Mouse (Mus musculus): ENCODE measurements around the gene Tmem38b. TPM values are rescaled to one million over a fixed set of nuclear protein-coding genes. Genes with fewer than 3 reads are reported as not detected.
"Not testable (repeated sequence)": the region's sequence is repeated elsewhere in the genome, so short reads cannot be mapped to it uniquely, and the experiment has no call there.

The Tmem38b gene
- polyA plus RNA-seq, 1 experiment from 2014 or later, result 3.3 TPM

DNA sequence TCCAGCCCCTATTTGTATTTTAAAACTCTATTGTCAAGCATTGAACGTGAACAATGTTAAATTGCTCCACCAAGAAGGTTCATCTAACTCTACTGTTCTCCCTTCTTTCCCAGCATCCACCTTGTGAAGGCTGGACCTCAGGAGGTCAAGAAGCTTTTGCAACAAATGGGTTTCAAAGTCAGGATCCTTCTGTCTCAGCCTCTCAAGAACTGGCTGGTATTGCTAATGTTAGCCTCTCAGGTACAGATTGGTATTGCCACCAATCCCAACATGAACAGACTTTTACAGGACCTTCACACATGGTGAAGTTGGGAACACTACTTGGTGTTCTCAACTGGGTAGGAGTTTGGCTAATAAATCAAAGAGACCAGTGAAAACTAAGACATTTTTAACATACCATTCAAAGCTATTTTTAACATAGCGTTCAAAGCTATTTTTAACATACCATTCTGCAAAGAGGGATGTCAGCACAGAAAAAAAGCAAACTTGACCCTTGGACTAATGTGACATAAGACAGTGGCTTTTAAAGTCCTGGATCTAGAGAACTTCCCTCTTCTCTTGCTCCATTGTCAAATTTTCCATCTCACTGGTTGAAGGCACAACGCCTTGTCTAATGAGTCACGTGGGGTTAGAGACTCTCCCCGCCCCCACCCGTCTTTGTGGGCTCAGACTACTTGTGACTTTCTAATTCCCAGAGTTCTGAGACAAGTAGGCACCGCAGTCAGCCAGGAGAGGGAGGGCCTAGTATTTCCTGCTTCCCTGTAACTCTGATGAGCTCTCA, 26.8 kb upstream of the Tmem38b start:
- no peak overlapping the region for H3K27ac ChIP-seq
- 0 out of 2 replicates have a peak, but pooled peaks cover 2% of the 10 kb centered on the region for H3K4me1 ChIP-seq
- 31% methylated on average over 7 of the region's 7 CpGs for WGBS (ENCODE audit: insufficient replicate concordance)
- H3K4me2 ChIP-seq, result no peak overlapping the region
- H3K27me3 ChIP-seq (replicated peaks), result no peaks in the 10 kb centered on the region; the same call in 1 of the 2 replicates
- H3K9me3 ChIP-seq (replicated peaks), result no peaks in the 10 kb centered on the region
- no peak overlapping the region for H3K4me3 ChIP-seq
- H3K36me3 ChIP-seq, result no peaks in the 10 kb centered on the region
- H3K9ac ChIP-seq, result no peak overlapping the region
- ATAC-seq, result no peak

DNA sequence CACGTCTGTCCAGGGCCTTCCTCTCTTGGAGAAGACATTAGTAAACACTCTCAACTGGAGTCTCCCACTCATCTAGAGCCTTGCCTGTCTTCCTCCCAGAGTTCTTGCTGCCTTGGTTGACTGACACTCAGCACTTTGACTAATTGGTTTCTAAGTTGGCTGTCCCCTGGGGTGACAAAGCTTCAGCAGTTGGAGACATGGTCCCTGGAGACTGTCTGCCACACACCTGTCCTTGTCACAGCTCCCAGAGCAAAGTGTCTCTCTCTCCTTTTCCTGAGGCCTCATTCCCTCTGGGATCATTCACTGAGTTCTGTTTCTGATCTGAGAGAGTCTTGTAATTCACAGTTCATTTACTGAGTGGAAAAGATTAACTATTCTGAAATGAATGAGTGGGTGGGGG, 26.1 kb upstream of the Tmem38b start:
- H3K4me1 ChIP-seq, result 0 out of 2 replicates have a peak, but pooled peaks cover 2% of the 10 kb centered on the region
- H3K27me3 ChIP-seq (replicated peaks), result no peaks in the 10 kb centered on the region; the same call in 1 of the 2 replicates
- ATAC-seq, result no peak
- H3K36me3 ChIP-seq, result no peaks in the 10 kb centered on the region
- no peak overlapping the region for H3K27ac ChIP-seq
- H3K4me3 ChIP-seq, result no peak overlapping the region
- peaks cover 3% of the 10 kb centered on the region; the same call in 1 of the 2 replicates for H3K9me3 ChIP-seq (replicated peaks)
- no peak overlapping the region for H3K9ac ChIP-seq
- 48% methylated on average over 1 of the region's 1 CpGs for WGBS (ENCODE audit: insufficient replicate concordance)
- no peak overlapping the region for H3K4me2 ChIP-seq

DNA sequence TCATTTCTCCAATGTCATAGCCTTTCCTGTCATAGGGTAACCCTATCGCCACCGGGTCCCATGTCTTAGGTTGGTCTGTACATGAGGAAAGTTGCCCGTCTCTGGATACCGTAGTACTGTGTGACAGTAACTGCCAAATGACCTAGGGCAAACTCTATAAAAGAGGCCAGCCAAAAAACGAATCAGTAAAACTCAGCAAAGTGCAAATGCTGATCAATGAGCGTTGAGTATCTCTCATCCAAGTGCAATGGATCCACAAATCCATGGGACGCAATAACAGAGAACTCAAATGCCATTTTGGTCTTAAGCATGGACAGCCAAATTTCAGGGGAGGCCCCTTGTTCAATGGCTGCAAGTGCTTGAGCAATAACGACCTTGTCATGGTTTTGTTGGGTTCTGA, 22.2 kb upstream of the Tmem38b start:
- not testable (repeated sequence) for H3K27me3 ChIP-seq (replicated peaks); H3K9ac ChIP-seq; H3K4me3 ChIP-seq; H3K9me3 ChIP-seq (replicated peaks); ATAC-seq; H3K4me2 ChIP-seq; H3K27ac ChIP-seq; H3K4me1 ChIP-seq; H3K36me3 ChIP-seq
- 74% methylated on average over 8 of the region's 8 CpGs for WGBS (ENCODE audit: insufficient replicate concordance)

DNA sequence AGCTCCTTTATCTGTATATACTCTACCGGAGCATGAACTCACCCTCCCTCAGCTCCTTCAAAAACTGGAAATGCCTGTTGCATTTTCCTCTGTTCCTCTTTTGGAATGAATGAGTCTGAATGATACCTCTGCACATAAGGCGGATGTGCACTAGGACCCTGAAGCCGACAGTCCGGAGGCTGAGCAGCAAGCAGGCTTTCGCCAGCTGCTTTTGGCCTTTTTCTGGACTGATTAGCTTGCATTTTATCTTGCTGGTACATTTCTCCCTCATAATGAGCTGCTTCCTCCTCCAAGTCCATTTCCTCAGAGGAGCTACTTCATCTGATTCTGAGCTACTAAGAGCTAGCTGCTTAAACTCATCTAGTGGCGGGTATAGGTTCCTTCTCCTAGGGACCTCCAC, 19.4 kb upstream of the Tmem38b start:
- not testable (repeated sequence) for H3K4me3 ChIP-seq; H3K4me1 ChIP-seq; H3K27ac ChIP-seq; H3K27me3 ChIP-seq (replicated peaks); H3K4me2 ChIP-seq; H3K36me3 ChIP-seq; ATAC-seq; H3K9ac ChIP-seq; H3K9me3 ChIP-seq (replicated peaks)
- 63% methylated on average over 6 of the region's 6 CpGs for WGBS (ENCODE audit: insufficient replicate concordance)

DNA sequence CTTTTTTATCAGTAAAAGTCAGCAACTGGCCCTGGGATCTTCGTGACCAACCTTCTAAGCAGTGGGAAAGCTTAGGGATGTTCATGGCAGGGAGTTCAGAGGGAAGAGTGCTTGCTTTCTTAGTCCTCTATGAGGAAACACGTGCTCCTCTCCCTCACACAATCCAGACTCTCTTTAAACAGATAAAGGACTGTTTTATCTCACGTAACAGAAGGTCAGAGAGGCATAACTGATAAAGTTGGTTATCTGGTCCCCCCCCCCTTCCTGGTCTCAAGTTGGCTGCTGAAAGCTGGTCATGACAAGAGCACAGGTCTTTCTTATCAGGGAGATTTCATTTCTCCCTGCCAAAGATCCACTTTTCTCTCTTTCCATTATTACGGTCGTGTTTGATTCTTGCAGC, 7.5 kb upstream of the Tmem38b start:
- Histone ChIP-seq H3K4me2 (no peak overlapping the region), H3K9ac (no peak overlapping the region), H3K27ac (no peak overlapping the region), H3K27me3 (replicated peaks) (no peaks in the 10 kb centered on the region), H3K4me1 (0 out of 2 replicates have a peak, but pooled peaks cover 7% of the 10 kb centered on the region), H3K9me3 (replicated peaks) (no peaks in the 10 kb centered on the region), H3K36me3 (no peaks in the 10 kb centered on the region), H3K4me3 (no peak overlapping the region)
- 9% methylated on average over 5 of the region's 5 CpGs for WGBS (ENCODE audit: insufficient replicate concordance)
- no peak for ATAC-seq

DNA sequence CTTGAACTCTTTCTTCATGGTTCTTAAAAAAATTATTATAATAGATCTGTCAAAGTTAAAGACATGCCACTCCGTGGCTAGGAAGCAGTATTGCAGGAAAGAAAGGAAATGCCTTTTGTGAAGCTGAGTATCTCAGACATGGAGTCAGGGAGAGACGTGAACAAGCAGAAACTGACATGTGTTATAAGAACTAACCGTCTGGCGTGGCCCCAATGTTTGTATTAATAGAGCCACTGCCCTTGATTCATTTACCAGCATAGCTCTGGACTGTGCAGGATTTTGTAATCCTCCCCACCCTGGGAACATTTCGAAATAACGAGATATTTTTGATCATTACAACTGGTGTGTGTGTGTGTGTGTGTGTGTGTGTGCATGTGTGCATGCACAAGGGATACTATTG, 2.1 kb upstream of the Tmem38b start:
- H3K4me2 ChIP-seq, result no peak overlapping the region
- H3K36me3 ChIP-seq, result no peaks in the 10 kb centered on the region
- H3K9ac ChIP-seq, result no peak overlapping the region
- 46% methylated on average over 6 of the region's 6 CpGs for WGBS (ENCODE audit: insufficient replicate concordance)
- no peak overlapping the region for H3K27ac ChIP-seq
- no peaks in the 10 kb centered on the region for H3K27me3 ChIP-seq (replicated peaks)
- no peaks in the 10 kb centered on the region for H3K9me3 ChIP-seq (replicated peaks)
- H3K4me3 ChIP-seq, result no peak overlapping the region
- ATAC-seq, result no peak
- H3K4me1 ChIP-seq, result peaks cover 13% of the 10 kb centered on the region

DNA sequence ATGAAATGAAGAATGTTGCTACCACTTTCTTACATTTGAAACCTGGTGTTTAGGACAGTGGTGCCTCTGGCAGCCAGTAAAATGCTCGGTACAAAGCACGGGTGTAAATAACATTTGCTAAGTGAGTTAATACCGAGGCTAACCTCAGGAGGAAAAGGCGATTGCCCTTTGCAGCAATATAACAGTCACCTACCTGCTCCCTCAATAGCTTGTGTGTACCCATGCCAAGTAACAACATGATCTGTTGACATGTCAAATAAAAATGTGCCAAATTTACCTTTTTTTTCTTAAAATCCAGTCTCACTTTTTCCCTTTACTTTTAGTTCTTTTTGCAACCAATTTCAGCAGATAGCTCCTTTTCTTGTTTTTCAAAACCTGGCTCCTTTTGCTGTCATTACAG, 1.0 kb upstream of the Tmem38b start:
- Histone ChIP-seq H3K9me3 (replicated peaks) (no peaks in the 10 kb centered on the region), H3K4me3 (no peak overlapping the region), H3K4me2 (no peak overlapping the region), H3K27ac (no peak overlapping the region), H3K9ac (no peak overlapping the region), H3K27me3 (replicated peaks) (no peaks in the 10 kb centered on the region), H3K36me3 (no peaks in the 10 kb centered on the region), H3K4me1 (peaks cover 13% of the 10 kb centered on the region)
- WGBS (ENCODE audit: insufficient replicate concordance), result 49% methylated on average over 4 of the region's 4 CpGs
- ATAC-seq, result no peak

DNA sequence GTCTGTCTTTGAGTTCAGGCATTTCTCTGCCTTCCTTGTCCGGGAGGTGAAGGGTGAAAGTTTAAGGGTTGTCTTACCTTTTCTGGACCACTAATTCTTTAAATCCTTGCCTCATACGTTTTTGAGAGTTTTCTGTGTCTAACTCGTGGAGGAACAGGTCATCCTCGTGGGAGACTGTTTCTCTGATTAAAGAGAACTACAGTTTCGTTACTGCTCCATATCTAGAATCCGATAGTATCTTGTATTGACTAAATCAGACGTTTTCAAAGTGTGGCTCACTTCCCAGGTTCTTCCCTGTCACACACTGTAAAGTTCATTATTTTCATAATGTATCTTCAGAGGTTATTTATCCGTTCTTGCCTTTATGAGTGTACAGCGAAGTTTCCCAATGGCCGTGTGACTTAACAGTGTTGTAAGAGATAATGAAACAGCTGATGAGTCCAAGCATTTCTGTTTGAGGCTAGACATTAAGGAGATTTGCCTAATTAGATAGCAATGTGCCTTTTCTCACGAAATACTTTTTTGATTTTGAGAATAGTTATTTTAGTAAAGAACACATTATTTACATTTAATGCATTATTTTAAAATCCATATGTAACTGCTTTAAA, 900 bp downstream of the Tmem38b start:
- H3K27ac ChIP-seq, result no peak overlapping the region
- peak overlapping the region; percentile 78 for H3K9ac ChIP-seq
- ATAC-seq, result no peak
- 4% methylated on average over 11 of the region's 11 CpGs for WGBS (ENCODE audit: insufficient replicate concordance)
- H3K4me1 ChIP-seq, result peaks cover 13% of the 10 kb centered on the region
- H3K27me3 ChIP-seq (replicated peaks), result no peaks in the 10 kb centered on the region
- no peaks in the 10 kb centered on the region for H3K36me3 ChIP-seq
- H3K4me3 ChIP-seq, result peak overlapping the region; percentile 81
- no peaks in the 10 kb centered on the region for H3K9me3 ChIP-seq (replicated peaks)
- peak overlapping the region; percentile 97 for H3K4me2 ChIP-seq

DNA sequence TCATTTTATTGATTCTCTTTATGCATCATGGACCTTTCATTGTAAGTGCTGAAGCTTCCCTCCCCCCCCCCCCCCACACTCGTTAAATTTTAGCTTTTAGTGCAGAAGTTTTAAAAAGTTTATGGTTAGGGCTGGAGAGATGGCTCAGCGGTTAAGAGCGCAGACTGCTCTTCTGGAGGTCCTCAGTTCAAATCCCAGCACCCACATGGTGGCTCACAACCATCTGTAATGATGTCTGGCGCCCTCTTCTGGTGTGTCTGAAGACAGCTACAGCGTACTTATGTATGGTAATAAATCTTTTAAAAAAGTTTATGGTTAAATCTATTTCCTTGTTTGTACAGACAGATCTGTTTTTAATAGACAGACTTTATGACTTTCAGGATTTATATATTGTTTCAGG, 2.0 kb downstream of the Tmem38b start:
- Histone ChIP-seq H3K9ac (no peak overlapping the region), H3K4me3 (no peak overlapping the region), H3K9me3 (replicated peaks) (no peaks in the 10 kb centered on the region), H3K4me2 (no peak overlapping the region), H3K27me3 (replicated peaks) (no peaks in the 10 kb centered on the region), H3K4me1 (peaks cover 13% of the 10 kb centered on the region), H3K27ac (no peak overlapping the region), H3K36me3 (no peaks in the 10 kb centered on the region)
- ATAC-seq, result no peak
- 79% methylated on average over 5 of the region's 5 CpGs for WGBS (ENCODE audit: insufficient replicate concordance)

DNA sequence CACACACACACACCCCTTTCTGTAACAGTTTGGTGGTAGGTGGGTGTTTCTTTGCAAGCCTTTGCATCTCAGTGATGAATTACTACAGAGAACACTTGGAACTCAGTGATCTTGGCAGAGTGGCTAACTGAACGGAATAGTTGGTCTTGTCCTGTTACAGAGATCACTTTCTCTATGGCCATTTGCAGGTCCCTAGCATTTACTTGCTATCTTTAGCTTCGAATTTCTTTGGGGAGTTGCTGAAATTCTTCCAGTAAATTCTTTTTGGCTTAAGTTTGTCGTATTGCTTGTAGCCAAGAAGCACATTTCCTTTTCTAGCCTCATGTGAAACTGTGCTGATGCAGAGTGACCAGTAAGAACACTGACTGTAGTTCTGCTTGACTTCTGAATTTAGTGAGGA, 3.1 kb downstream of the Tmem38b start:
- H3K4me3 ChIP-seq, result no peak overlapping the region
- WGBS (ENCODE audit: insufficient replicate concordance), result 64% methylated on average over 3 of the region's 3 CpGs
- no peak for ATAC-seq
- H3K27ac ChIP-seq, result no peak overlapping the region
- no peak overlapping the region for H3K4me2 ChIP-seq
- H3K4me1 ChIP-seq, result peaks cover 13% of the 10 kb centered on the region
- H3K9ac ChIP-seq, result no peak overlapping the region
- H3K36me3 ChIP-seq, result no peaks in the 10 kb centered on the region
- H3K9me3 ChIP-seq (replicated peaks), result no peaks in the 10 kb centered on the region
- H3K27me3 ChIP-seq (replicated peaks), result no peaks in the 10 kb centered on the region

DNA sequence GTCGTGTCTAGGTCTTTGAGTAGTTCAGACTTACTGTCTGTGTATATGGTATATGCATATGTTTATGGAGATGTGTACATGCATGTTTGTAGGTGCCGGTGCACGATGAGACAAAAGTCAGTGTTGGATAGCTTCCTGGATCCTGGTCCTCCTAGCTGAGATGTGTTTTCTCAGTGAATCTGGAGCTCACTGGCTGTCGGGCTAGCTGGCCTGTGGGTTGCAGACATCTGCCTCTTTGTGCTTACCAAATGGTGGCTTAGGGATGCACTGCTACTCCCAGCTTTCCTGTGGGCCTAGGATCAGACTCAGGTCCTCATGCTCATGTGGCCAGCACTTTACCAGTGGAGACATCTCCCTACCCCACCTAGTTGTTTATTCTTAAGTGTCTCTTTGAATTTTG, 4.2 kb downstream of the Tmem38b start:
- Histone ChIP-seq H3K4me1 (peaks cover 13% of the 10 kb centered on the region), H3K27ac (no peak overlapping the region), H3K9me3 (replicated peaks) (no peaks in the 10 kb centered on the region), H3K4me3 (no peak overlapping the region), H3K27me3 (replicated peaks) (no peaks in the 10 kb centered on the region), H3K9ac (no peak overlapping the region), H3K36me3 (no peaks in the 10 kb centered on the region), H3K4me2 (no peak overlapping the region)
- ATAC-seq, result no peak
- 77% methylated on average over 4 of the region's 4 CpGs for WGBS (ENCODE audit: insufficient replicate concordance)

DNA sequence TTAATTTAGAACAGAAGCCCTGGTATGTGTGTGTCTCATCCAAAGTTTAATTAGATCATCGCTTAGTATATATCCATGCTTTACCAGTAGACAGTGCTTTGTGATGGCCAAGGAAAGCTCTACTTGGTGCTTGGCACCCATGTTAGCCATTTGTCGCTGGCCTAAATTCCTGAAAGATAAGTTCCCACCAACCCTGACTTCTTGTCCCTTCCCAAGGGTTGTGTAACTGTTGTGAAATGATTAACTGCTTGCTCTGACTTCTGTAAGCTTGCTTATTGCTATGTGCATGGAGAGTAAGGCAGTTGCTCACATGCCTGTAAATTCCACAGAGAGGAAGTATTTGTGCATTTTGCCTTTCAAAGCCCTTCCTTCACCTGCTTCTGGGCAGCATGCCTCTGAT, 4.7 kb downstream of the Tmem38b start:
- Histone ChIP-seq H3K9ac (no peak overlapping the region), H3K4me3 (no peak overlapping the region), H3K27me3 (replicated peaks) (no peaks in the 10 kb centered on the region), H3K4me1 (peaks cover 8% of the 10 kb centered on the region), H3K4me2 (no peak overlapping the region), H3K27ac (no peak overlapping the region), H3K9me3 (replicated peaks) (no peaks in the 10 kb centered on the region), H3K36me3 (no peaks in the 10 kb centered on the region)
- WGBS (ENCODE audit: insufficient replicate concordance), result 64% methylated on average over 2 of the region's 2 CpGs
- ATAC-seq, result no peak
